Mouse (Mus musculus) stomach, postnatal 0 days (tissue): Measurements from ENCODE around the gene Anxa6.

Source experiments
- CTCF ChIP-seq: IDR thresholded peaks from 2 replicates; pipeline ENCODE4 v1.5.1; 2016; ENCODE audit warnings: antibody characterized with exemption, low read depth, mild to moderate bottlenecking, moderate library complexity
- EP300 ChIP-seq: optimal IDR thresholded peaks from 2 replicates; pipeline ENCODE3; 2016; ENCODE audit warnings: antibody characterized with exemption

DNA sequence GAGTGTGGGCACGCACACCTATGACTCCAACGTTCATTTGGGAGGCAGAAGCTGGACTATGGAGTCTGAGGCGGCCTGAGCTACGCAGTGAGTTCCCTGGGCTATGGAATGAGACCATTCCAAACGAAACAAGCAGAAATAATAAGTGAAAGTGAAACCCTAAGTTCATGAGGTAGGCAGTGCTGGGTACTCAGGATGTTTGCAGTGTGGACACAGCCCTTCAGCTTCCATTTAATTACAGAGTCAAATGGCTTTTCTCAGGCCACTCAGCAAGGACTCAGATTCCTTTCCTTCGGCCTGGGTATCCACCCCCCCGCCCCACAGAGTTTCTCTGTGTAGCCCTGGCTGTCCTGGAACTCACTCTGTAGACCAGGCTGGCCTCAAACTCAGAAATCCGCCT, 103.5 kb downstream of the Anxa6 start:
- TF ChIP-seq CTCF (no peak), EP300 (no peak)
